Mouse (Mus musculus) ES-Bruce4 (cell line): Measurements from ENCODE around the gene Tnfrsf14. TPM values are rescaled to one million over a fixed set of nuclear protein-coding genes. Genes with fewer than 3 reads are reported as not detected.

Source experiments
- H3K27ac ChIP-seq: 2 replicates; pipeline ENCODE4 v1.5.1; 2012; ENCODE audit warnings: low read length, inconsistent platforms; ENCODE audit not compliant: insufficient read depth
- H3K27me3 ChIP-seq: 2 replicates; pipeline ENCODE4 v1.6.1; 2012; ENCODE audit warnings: mild to moderate bottlenecking, low read length, inconsistent platforms; ENCODE audit not compliant: control insufficient read depth, poor library complexity, insufficient read depth, severe bottlenecking
- H3K36me3 ChIP-seq: 2 replicates; pipeline ENCODE4 v1.6.1; 2012; ENCODE audit warnings: inconsistent platforms, mild to moderate bottlenecking, low read length, moderate library complexity; ENCODE audit not compliant: control insufficient read depth, poor library complexity, insufficient read depth, severe bottlenecking
- H3K4me1 ChIP-seq: one replicate; pipeline ENCODE4 v1.8.1; 2011; ENCODE audit warnings: low read length; ENCODE audit not compliant: control insufficient read depth, insufficient read depth
- H3K4me3 ChIP-seq: 2 replicates; pipeline ENCODE4 v1.5.1; 2011; ENCODE audit warnings: low read depth, mild to moderate bottlenecking, low read length
- H3K9ac ChIP-seq: 2 replicates; pipeline ENCODE4 v1.6.1; 2012; ENCODE audit warnings: low read depth, mild to moderate bottlenecking, inconsistent platforms; ENCODE audit not compliant: poor library complexity, severe bottlenecking
- H3K9me3 ChIP-seq: replicated peaks from 2 replicates; pipeline ENCODE4 v1.6.1; 2012; ENCODE audit warnings: mild to moderate bottlenecking, low read length, inconsistent platforms; ENCODE audit not compliant: control insufficient read depth, poor library complexity, insufficient read depth, severe bottlenecking
- CTCF ChIP-seq: IDR thresholded peaks from one replicate; pipeline ENCODE4 v1.8.1; 2011; ENCODE audit warnings: low read depth, low read length
- EP300 ChIP-seq: IDR thresholded peaks from 2 replicates; pipeline ENCODE4 v1.6.1; 2011; ENCODE audit warnings: low read depth, low read length; ENCODE audit not compliant: insufficient read depth
- POLR2A ChIP-seq: IDR thresholded peaks from one replicate; pipeline ENCODE4 v1.8.1; 2011; ENCODE audit warnings: low read length; ENCODE audit not compliant: insufficient read depth
- polyA plus RNA-seq: library from polyadenylated mRNA; stranded (reverse); fragments of >200 nt; gene quantifications from 2 replicates; pipeline ENCODE4 v1.2.4, GENCODE M21; 2011; ENCODE audit warnings: low read depth; ENCODE audit not compliant: missing spikeins, insufficient read depth, insufficient read length

The Tnfrsf14 gene
- polyA plus RNA-seq, 1 experiment, result not detected

GRCm38 (mm10) chr4:154956604-154957003, 28.2 kb upstream of the Tnfrsf14 start:
- TF ChIP-seq EP300, result no peak
- no peak for TF ChIP-seq POLR2A
- TF ChIP-seq CTCF, result no peak
- H3K4me1 ChIP-seq, result peaks cover 3% of the 10 kb centered on the region
- no peak overlapping the region for H3K9ac ChIP-seq
- no peak overlapping the region for H3K27ac ChIP-seq
- H3K27me3 ChIP-seq, result peaks cover 6% of the 10 kb centered on the region
- H3K4me3 ChIP-seq, result no peak overlapping the region
- H3K36me3 ChIP-seq, result no peaks in the 10 kb centered on the region
- no peaks in the 10 kb centered on the region for H3K9me3 ChIP-seq

GRCm38 (mm10) chr4:154952461-154953241, 24.3 kb upstream of the Tnfrsf14 start:
- Histone ChIP-seq H3K9me3 (no peaks in the 10 kb centered on the region), H3K9ac (no peak overlapping the region), H3K4me3 (peak overlapping the region; percentile 22; the same call in 1 of the 2 replicates), H3K36me3 (no peaks in the 10 kb centered on the region), H3K27me3 (peaks cover 1% of the 10 kb centered on the region; the same call in 1 of the 2 replicates), H3K4me1 (peaks cover 3% of the 10 kb centered on the region), H3K27ac (no peak overlapping the region)
- TF ChIP-seq EP300 (no peak), POLR2A (no peak)

- no peaks in the 10 kb centered on the region for H3K9me3 ChIP-seq
- no peak overlapping the region for H3K9ac ChIP-seq
- peaks cover 2% of the 10 kb centered on the region for H3K4me1 ChIP-seq
- H3K27ac ChIP-seq, result no peak overlapping the region
- no peak for TF ChIP-seq EP300
- no peak for TF ChIP-seq POLR2A
- no peak for TF ChIP-seq CTCF
- H3K4me3 ChIP-seq, result no peak overlapping the region
- peaks cover 1% of the 10 kb centered on the region; the same call in 1 of the 2 replicates for H3K27me3 ChIP-seq
- H3K36me3 ChIP-seq, result no peaks in the 10 kb centered on the region
These were observed 21.2 kb upstream of the Tnfrsf14 start for GRCm38 (mm10) chr4:154949589-154949982.

- H3K9me3 ChIP-seq, result no peaks in the 10 kb centered on the region
- no peaks in the 10 kb centered on the region for H3K36me3 ChIP-seq
- no peak overlapping the region for H3K27ac ChIP-seq
- peaks cover 1% of the 10 kb centered on the region; the same call in 1 of the 2 replicates for H3K27me3 ChIP-seq
- H3K4me3 ChIP-seq, result no peak overlapping the region
- TF ChIP-seq EP300 (no peak), POLR2A (no peak), CTCF (no peak)
- peaks cover 2% of the 10 kb centered on the region for H3K4me1 ChIP-seq
- H3K9ac ChIP-seq, result no peak overlapping the region
These were observed 20.7 kb upstream of the Tnfrsf14 start for GRCm38 (mm10) chr4:154948940-154949588.

GRCm38 (mm10) chr4:154948066-154948939, 19.9 kb upstream of the Tnfrsf14 start:
- H3K9me3 ChIP-seq, result no peaks in the 10 kb centered on the region
- H3K36me3 ChIP-seq, result no peaks in the 10 kb centered on the region
- TF ChIP-seq POLR2A (no peak), EP300 (no peak), CTCF (no peak)
- no peak overlapping the region for H3K27ac ChIP-seq
- H3K9ac ChIP-seq, result no peak overlapping the region
- H3K4me1 ChIP-seq, result peaks cover 2% of the 10 kb centered on the region
- H3K4me3 ChIP-seq, result no peak overlapping the region
- H3K27me3 ChIP-seq, result peaks cover 1% of the 10 kb centered on the region; the same call in 1 of the 2 replicates
